Mouse (Mus musculus) lung, postnatal 10 days (tissue): ENCODE results near the gene Ripply2.

Source experiments
- DNase-seq: peaks from one replicate; pipeline ENCODE4 v3.0.0; 2021

The Ripply2 gene

GRCm38 (mm10) chr9:87027423-87028084, 12.2 kb downstream of the Ripply2 start:
- DNase-seq: peak; percentile 61

- DNase-seq: no peak
Observed at GRCm38 (mm10) chr9:87032196-87032595, 16.9 kb downstream of the Ripply2 start.

GRCm38 (mm10) chr9:87034831-87035580, 19.7 kb downstream of the Ripply2 start:
- DNase-seq: no peak

- DNase-seq: peak; percentile 65
Observed at GRCm38 (mm10) chr9:87049425-87049824, 34.1 kb downstream of the Ripply2 start.

- DNase-seq: no peak
Observed at GRCm38 (mm10) chr9:87055547-87056235, 40.4 kb downstream of the Ripply2 start.

GRCm38 (mm10) chr9:87062337-87062736, 47.0 kb downstream of the Ripply2 start:
- DNase-seq: no peak

GRCm38 (mm10) chr9:87068160-87068559, 52.8 kb downstream of the Ripply2 start:
- DNase-seq: no peak
